Mouse (Mus musculus) forebrain, embryonic 16.5 days (tissue): Measurements from ENCODE around the gene Utp4. TPM values are rescaled to one million over a fixed set of nuclear protein-coding genes. Genes with fewer than 3 reads are reported as not detected.
A peak's percentile ranks its signal among the peaks of the same experiment; 100 is the strongest.

ENCODE experiments used
- ATAC-seq: fragments of 200-750 bp; cut with Nextera tagmentation; 2 replicates; pipeline ENCODE4 v1.8.0; 2017; ENCODE audit warnings: mild to moderate bottlenecking, moderate library complexity
- H3K27ac ChIP-seq: fragments of 300-500 bp; sonication (generic); 2 replicates; pipeline ENCODE4 v1.5.1; 2014; ENCODE audit warnings: low read length, control low read depth
- H3K27me3 ChIP-seq: fragments of 300-500 bp; sonication (generic); replicated peaks from 2 replicates; pipeline ENCODE4 v1.6.1; 2014; ENCODE audit warnings: low read length; ENCODE audit not compliant: control insufficient read depth, insufficient read depth
- H3K36me3 ChIP-seq: fragments of 300-500 bp; sonication (generic); 2 replicates; pipeline ENCODE4 v1.6.1; 2014; ENCODE audit not compliant: control insufficient read depth, insufficient read depth
- H3K4me1 ChIP-seq: fragments of 300-500 bp; sonication (generic); replicated peaks from 2 replicates; pipeline ENCODE4 v1.6.1; 2014; ENCODE audit warnings: low read length; ENCODE audit not compliant: control insufficient read depth, insufficient read depth
- H3K4me2 ChIP-seq: fragments of 300-500 bp; sonication (generic); 2 replicates; pipeline ENCODE4 v1.6.1; 2014; ENCODE audit warnings: mild to moderate bottlenecking, low read length, control low read depth
- H3K4me3 ChIP-seq: fragments of 300-500 bp; sonication (generic); replicated peaks from 2 replicates; pipeline ENCODE4 v1.5.1; 2014; ENCODE audit warnings: mild to moderate bottlenecking, low read length, control low read depth
- H3K9ac ChIP-seq: fragments of 300-500 bp; sonication (generic); replicated peaks from 2 replicates; pipeline ENCODE4 v1.6.1; 2014; ENCODE audit warnings: low read depth, low read length, control low read depth
- H3K9me3 ChIP-seq: fragments of 300-500 bp; sonication (generic); 2 replicates; pipeline ENCODE4 v1.6.1; 2016; ENCODE audit warnings: low read length; ENCODE audit not compliant: control insufficient read depth
- WGBS: fragments of 180-500 bp; shearing (Covaris S2); extraction: QIAGEN DNeasy Blood & Tissue Kit; methylation state at CpG from one replicate; pipeline ENCODE4 v1.1.7; 2014; 5-methylcytosine and 5-hydroxymethylcytosine counted together
- polyA plus RNA-seq: library from polyadenylated mRNA; unstranded; fragments of >200 nt; fragmentation: Nextera tagmentation; extraction: Ambion mirVana; gene quantifications from 2 replicates; pipeline ENCODE4 v1.2.1, GENCODE M21; 2015

Gene Utp4
- 48.6 and 52.4 TPM in 2 replicates for polyA plus RNA-seq

DNA sequence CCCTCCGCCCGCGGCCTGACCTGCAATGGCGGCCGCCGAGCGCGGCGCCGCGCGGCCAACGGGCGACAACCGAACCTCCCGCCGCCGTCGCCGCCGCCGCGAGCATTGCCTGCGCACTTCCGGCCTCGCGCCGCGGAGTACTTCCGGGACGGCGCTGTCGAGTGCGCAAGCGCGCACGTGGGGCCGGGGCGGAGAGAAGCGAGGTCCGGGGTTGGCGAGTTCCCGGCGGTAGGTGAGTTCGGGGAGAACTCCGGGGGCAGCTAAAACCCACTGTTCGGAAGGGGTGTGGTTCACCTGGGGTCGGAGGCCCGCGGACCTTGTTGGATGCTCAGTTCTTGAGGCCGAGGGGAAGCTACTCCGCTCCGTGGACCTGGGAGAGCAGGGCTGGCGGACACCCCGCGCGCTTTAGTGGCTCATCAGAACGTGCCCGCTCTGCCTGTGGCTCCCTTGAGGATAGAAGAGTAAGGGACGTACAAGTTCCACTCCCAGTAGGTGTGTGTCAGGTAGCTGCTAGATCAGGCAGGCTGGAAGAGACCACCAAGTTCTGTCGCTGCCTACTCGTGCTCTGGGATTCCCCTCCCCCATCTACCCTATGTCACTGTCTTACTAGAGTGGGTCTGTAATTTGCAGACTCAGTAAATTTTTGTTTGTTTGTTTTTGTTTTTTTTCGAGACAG is at the start of gene Utp4:
TSS of gene Utp4 (plus strand) at position 156 of the 676 bp plus-strand sequence.
- Histone ChIP-seq H3K9me3 (no peaks in the 10 kb centered on the region), H3K27me3 (no peaks in the 10 kb centered on the region), H3K36me3 (0 out of 2 replicates have a peak, but pooled peaks cover 4% of the 10 kb centered on the region), H3K4me1 (peaks cover 19% of the 10 kb centered on the region), H3K9ac (peak within 1 kb of the TSS; percentile 89), H3K4me2 (peak within 1 kb of the TSS; percentile 72), H3K4me3 (peak within 1 kb of the TSS; percentile 76), H3K27ac (peak within 1 kb of the TSS; percentile 91)
- peak; percentile 97 for ATAC-seq
- under 1% methylated on average over 63 of the region's 63 CpGs for WGBS

DNA sequence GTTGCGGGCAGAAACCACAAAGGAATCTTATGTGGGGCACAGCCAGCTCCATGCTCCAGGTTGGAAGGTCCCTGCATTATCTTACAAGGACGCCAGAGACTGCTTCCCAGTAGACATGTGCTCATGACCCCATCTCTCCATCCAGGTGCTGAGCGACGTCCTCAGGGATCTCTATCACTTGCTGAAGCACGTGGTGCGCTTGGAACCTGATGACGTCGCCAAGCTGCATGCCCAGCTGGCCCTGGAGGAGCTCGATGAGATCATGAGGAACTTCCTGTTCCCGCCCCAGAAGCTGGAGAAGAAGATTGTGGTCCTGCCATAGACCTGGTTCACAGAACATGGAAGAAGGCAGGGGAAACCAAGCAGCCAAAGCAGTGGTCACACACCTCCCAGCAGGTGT is 43.4 kb upstream of the Utp4 start:
- Histone ChIP-seq H3K9me3 (no peaks in the 10 kb centered on the region), H3K36me3 (no peaks in the 10 kb centered on the region), H3K27ac (no peak overlapping the region), H3K9ac (no peak overlapping the region), H3K4me1 (peaks cover 5% of the 10 kb centered on the region; the same call in 1 of the 2 replicates), H3K4me2 (no peak overlapping the region), H3K4me3 (no peak overlapping the region), H3K27me3 (no peaks in the 10 kb centered on the region)
- WGBS, result 89% methylated on average over 10 of the region's 10 CpGs
- ATAC-seq, result no peak

DNA sequence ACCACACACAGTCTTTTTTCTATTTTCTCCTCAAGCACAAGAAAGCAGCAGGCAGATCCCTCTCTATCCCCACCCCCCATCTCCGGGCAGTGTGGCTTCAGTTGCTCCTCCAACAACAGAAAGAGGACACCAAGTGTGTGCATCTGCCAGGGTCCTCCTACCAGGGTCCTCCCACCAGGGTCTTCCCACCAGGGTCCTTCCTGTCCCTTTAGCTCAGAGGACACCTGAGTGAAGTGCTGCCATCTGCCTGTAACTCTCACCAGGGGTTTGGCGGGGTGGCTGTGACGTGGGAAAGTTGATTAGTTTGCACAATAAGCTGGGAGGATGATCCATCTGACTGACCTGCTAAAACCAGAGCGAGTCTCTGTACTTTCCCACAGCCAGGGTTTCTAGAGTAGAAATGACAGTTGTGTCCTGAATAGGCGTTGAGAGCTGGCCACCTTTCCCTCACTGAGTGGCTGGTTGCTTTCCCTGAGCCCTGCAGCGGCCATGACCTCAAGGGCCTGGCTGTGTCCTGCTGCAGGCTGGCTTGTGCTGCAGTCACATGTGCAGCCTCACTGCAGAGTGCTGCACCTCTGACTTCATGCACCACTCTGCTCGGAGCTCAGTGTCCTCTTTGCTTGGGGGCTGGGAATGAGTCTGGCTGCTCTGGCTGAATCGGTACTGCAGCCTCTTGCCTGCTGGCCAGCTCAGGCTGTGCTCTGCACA is 38.7 kb upstream of the Utp4 start:
- ATAC-seq, result no peak
- 56% methylated on average over 8 of the region's 8 CpGs for WGBS
- H3K4me1 ChIP-seq, result no peaks in the 10 kb centered on the region
- H3K27me3 ChIP-seq, result no peaks in the 10 kb centered on the region
- no peaks in the 10 kb centered on the region for H3K36me3 ChIP-seq
- H3K4me2 ChIP-seq, result no peak overlapping the region
- no peak overlapping the region for H3K27ac ChIP-seq
- H3K9ac ChIP-seq, result no peak overlapping the region
- no peak overlapping the region for H3K4me3 ChIP-seq
- no peaks in the 10 kb centered on the region for H3K9me3 ChIP-seq

DNA sequence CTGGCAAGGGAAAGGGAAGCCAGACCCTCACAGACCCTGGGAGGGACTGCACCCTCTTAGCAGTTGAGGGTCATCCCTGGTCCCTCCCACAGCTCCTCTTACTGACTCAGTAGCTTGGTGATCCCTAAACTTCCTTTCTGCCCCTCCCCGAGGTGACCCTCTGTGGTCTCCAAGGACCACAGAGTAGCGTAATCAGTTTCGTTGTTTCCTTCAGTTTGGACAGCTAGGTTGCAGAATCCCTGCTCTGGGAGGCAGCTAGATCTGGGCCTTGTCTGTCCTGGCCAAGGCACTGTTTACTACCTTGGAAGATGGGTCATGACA is 38.2 kb upstream of the Utp4 start:
- Histone ChIP-seq H3K27me3 (no peaks in the 10 kb centered on the region), H3K4me2 (no peak overlapping the region), H3K9ac (no peak overlapping the region), H3K9me3 (no peaks in the 10 kb centered on the region), H3K27ac (no peak overlapping the region), H3K36me3 (no peaks in the 10 kb centered on the region), H3K4me1 (no peaks in the 10 kb centered on the region), H3K4me3 (no peak overlapping the region)
- no peak for ATAC-seq
- 92% methylated on average over 3 of the region's 3 CpGs for WGBS

GRCm38 (mm10) chr8:106862845-106863244 is 30.6 kb upstream of the Utp4 start:
- no peak overlapping the region for H3K4me3 ChIP-seq
- H3K4me1 ChIP-seq, result peaks cover 4% of the 10 kb centered on the region; the same call in 1 of the 2 replicates
- no peaks in the 10 kb centered on the region for H3K27me3 ChIP-seq
- ATAC-seq, result no peak
- WGBS, result 89% methylated on average over 10 of the region's 10 CpGs
- H3K36me3 ChIP-seq, result no peaks in the 10 kb centered on the region
- H3K27ac ChIP-seq, result no peak overlapping the region
- H3K9ac ChIP-seq, result no peak overlapping the region
- no peaks in the 10 kb centered on the region for H3K9me3 ChIP-seq
- no peak overlapping the region for H3K4me2 ChIP-seq

DNA sequence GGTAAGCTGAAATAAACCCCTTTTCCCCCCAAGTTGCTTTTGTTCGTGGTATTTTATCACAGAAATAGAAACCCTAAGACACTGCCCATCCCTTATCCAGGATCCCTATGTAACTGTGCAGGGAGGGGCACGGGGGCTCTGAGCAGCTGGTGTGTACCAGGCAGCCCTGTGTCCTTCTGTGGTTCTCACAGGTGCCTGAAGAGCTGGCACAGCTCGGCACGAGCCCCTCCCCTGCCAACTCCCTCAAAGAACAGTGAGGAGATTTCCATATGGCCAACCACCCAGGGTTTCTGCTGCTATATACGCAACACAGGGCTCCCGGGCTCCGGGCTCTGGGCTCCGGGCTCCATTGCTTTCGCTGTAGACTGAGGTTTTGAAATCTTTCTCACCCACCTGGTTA is 28.1 kb upstream of the Utp4 start:
- no peak overlapping the region for H3K27ac ChIP-seq
- H3K9me3 ChIP-seq, result no peaks in the 10 kb centered on the region
- peaks cover 8% of the 10 kb centered on the region for H3K4me1 ChIP-seq
- 60% methylated on average over 9 of the region's 9 CpGs for WGBS
- ATAC-seq, result peak; percentile 74
- H3K27me3 ChIP-seq, result peaks cover 11% of the 10 kb centered on the region
- no peak overlapping the region for H3K4me3 ChIP-seq
- H3K9ac ChIP-seq, result no peak overlapping the region
- no peak overlapping the region for H3K4me2 ChIP-seq
- H3K36me3 ChIP-seq, result no peaks in the 10 kb centered on the region

DNA sequence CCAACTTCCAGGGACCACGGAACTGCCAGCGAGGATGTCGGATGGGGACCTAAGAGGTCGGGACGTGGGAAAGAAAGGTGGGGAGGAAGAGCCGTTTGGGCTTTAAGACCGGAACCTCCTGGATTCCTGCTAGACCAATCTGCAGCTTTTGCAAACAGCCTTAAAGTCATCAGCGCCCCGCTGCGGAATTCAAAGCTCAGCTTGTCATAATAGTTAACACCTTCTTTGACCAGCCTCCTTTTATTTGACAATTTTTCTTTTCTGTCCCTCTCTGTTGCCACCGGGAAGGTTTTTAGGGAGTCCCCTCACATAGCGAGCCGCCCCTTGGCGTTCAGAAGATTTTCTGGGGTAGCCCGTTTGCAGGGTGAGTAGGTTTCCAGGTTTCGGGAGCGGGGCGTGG is 23.4 kb upstream of the Utp4 start, which contains the start of gene Has3:
TSS of gene Has3 (plus strand) at position 192 of the 400 bp plus-strand sequence.
- H3K27me3 ChIP-seq, result peaks cover 14% of the 10 kb centered on the region
- WGBS, result 1% methylated on average over 18 of the region's 18 CpGs
- H3K4me1 ChIP-seq, result peaks cover 32% of the 10 kb centered on the region
- peak within 1 kb of the TSS; percentile 68 for H3K4me3 ChIP-seq
- H3K36me3 ChIP-seq, result no peaks in the 10 kb centered on the region
- H3K4me2 ChIP-seq, result peak within 1 kb of the TSS; percentile 96
- peak within 1 kb of the TSS; percentile 73 for H3K9ac ChIP-seq
- peak within 1 kb of the TSS; percentile 25; the same call in 1 of the 2 replicates for H3K27ac ChIP-seq
- no peak for ATAC-seq
- H3K9me3 ChIP-seq, result no peaks in the 10 kb centered on the region

GRCm38 (mm10) chr8:106870537-106871327 is 22.7 kb upstream of the Utp4 start:
- Histone ChIP-seq H3K27me3 (peaks cover 14% of the 10 kb centered on the region), H3K9ac (peak overlapping the region; percentile 73), H3K36me3 (no peaks in the 10 kb centered on the region), H3K27ac (peak overlapping the region; percentile 25; the same call in 1 of the 2 replicates), H3K9me3 (no peaks in the 10 kb centered on the region), H3K4me2 (peak overlapping the region; percentile 96), H3K4me3 (peak overlapping the region; percentile 68), H3K4me1 (peaks cover 28% of the 10 kb centered on the region)
- peak; percentile 74 for ATAC-seq
- WGBS, result 0% methylated on average over 63 of the region's 63 CpGs
